Mouse (Mus musculus): ENCODE measurements around the gene Fam83c. TPM values are rescaled to one million over a fixed set of nuclear protein-coding genes. Genes with fewer than 3 reads are reported as not detected.

The Fam83c gene
- polyA plus RNA-seq (2016; fragmentation: Nextera tagmentation; extraction: Ambion mirVana) = 0.50 and 0.68 TPM in 2 replicates

DNA sequence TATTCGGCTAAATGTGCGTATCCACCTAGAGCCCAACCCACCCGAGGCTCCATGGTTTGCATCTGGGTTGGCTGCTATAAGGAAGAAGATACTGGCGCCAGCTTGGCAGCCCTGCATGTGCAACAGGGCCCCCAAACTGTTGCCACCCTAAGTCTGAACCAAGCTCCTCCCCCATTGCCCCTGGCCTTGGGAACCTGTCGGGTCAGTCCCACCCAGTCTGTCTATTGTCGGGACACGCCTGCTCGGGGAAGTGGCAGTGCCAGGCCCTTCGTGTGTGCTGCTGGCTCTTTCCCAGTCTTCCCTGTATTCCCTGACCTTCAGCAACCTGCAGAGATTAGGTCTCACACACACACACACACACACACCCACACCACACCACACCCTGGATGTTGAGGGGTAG is at the start of gene Fam83c:
Gene Fam83c (minus strand): TSS at position 123 of the 400 bp plus-strand sequence.
- ATAC-seq (ENCODE audit: low FRiP score) = no peak
- no peak within 1 kb of the TSS for H3K4me2 ChIP-seq
- WGBS = 70% methylated on average over 9 of the region's 9 CpGs

DNA sequence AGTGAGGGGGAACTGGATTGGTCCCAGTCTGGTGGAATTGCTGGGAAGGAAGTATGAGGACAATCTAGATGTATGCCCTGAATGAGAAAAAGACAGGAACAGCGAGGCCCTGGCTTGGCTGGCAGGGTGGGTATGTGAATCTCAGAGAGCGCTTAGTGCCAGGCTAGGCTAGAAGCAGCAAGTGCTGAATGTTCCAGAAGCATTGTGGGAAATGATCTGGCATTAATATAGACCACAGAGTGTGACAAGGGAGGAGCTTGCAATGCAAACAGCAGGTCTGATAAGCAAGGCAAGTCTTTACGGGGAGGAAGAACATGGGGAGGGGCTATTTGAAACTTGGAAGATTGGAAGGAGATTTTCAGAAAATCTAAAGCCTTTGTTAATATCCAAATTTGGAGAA is 47.4 kb upstream of the Fam83c start:
- Histone ChIP-seq H3K4me1 (no peaks in the 10 kb centered on the region), H3K9me3 (no peaks in the 10 kb centered on the region), H3K4me2 (no peak overlapping the region), H3K27ac (no peak overlapping the region), H3K9ac (no peak overlapping the region), H3K36me3 (replicated peaks) (peaks cover 36% of the 10 kb centered on the region), H3K27me3 (no peaks in the 10 kb centered on the region), H3K4me3 (replicated peaks) (no peak overlapping the region)
- no peak for ATAC-seq (ENCODE audit: low FRiP score)
- WGBS = 94% methylated on average over 3 of the region's 3 CpGs

More for the DNA sequence above, at the start of gene Fam83c:
- Histone ChIP-seq H3K27ac (no peak within 1 kb of the TSS), H3K27me3 (0 out of 2 replicates have a peak, but pooled peaks cover 3% of the 10 kb centered on the region), H3K9ac (0 out of 2 replicates have a peak within 1 kb of the TSS, but pooled peaks have one; percentile 7), H3K36me3 (replicated peaks) (no peaks in the 10 kb centered on the region), H3K9me3 (no peaks in the 10 kb centered on the region), H3K4me3 (replicated peaks) (no peak within 1 kb of the TSS), H3K4me1 (no peaks in the 10 kb centered on the region)

DNA sequence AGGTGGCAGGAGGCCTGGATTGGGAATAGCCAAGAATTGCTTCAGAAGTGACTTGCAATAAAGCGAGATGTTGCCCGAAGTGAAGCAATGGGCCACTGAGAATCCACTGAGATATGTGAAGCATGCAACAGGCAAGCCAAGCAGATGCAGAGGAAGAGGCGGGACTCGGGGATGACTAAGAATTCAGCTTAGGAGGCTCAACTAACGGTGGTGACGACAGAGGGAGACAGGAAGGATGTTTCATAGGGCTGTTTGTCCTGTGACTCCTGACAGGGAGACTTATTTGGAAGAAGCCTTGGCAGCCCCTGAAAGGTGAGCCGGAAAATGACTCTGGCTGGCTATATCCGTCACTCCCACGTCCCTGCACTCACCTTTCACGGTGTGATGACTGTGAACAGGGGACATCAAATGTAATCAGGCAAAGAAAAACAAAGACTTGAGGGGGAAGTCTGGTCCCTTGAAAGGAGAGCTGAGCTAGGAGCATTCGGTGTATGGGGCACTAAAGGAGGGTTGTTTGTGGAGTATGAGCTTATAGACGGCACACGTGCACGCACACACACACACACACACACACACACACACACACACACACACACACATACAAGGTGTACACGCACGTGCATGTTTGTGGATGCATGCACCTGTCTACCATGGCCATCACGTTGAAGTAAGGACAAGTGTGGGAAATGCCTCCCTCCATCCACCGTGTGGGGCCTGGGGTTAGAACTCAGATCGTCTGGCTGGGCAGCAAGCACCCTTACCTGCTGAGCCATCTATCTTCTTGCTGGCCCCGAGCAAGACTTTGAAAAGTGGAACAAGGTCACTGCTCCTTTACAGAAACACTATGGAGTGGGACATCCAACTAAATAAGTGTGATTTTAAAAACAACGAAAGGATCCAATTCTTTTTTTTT is 44.6 kb upstream of the Fam83c start:
- Histone ChIP-seq H3K36me3 (replicated peaks) (peaks cover 40% of the 10 kb centered on the region), H3K4me2 (no peak overlapping the region), H3K4me1 (no peaks in the 10 kb centered on the region), H3K27me3 (no peaks in the 10 kb centered on the region), H3K4me3 (replicated peaks) (no peak overlapping the region), H3K9ac (no peak overlapping the region), H3K27ac (no peak overlapping the region), H3K9me3 (no peaks in the 10 kb centered on the region)
- ATAC-seq (ENCODE audit: low FRiP score) = no peak
- WGBS = 83% methylated on average over 21 of the region's 21 CpGs

DNA sequence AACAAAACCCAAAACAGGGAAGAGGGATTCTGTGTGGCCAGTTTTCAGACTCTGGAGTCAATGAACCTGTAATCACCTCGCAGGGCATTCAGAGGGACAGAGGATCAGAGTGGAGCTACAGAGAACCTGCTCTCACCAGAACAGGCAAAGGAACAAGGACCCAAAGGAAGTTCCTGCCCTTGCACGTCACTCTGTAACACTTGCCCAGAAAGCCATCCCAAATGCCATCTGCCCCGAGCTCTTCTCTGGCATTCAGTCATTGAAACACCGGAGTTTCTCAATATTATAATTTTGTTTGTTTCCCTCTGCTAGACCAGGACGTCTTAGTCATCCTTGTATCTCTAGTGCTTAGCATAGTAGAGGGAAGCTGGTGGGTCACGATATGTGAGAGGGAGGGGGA is 39.0 kb upstream of the Fam83c start:
- H3K4me1 ChIP-seq = peaks cover 10% of the 10 kb centered on the region; the same call in 1 of the 2 replicates
- H3K9me3 ChIP-seq = no peaks in the 10 kb centered on the region
- H3K9ac ChIP-seq = no peak overlapping the region
- 90% methylated on average over 6 of the region's 6 CpGs for WGBS
- H3K27me3 ChIP-seq = no peaks in the 10 kb centered on the region
- ATAC-seq (ENCODE audit: low FRiP score) = no peak
- no peak overlapping the region for H3K4me2 ChIP-seq
- H3K4me3 ChIP-seq (replicated peaks) = no peak overlapping the region
- H3K27ac ChIP-seq = peak overlapping the region; percentile 42; the same call in 1 of the 2 replicates
- H3K36me3 ChIP-seq (replicated peaks) = peaks cover 31% of the 10 kb centered on the region

DNA sequence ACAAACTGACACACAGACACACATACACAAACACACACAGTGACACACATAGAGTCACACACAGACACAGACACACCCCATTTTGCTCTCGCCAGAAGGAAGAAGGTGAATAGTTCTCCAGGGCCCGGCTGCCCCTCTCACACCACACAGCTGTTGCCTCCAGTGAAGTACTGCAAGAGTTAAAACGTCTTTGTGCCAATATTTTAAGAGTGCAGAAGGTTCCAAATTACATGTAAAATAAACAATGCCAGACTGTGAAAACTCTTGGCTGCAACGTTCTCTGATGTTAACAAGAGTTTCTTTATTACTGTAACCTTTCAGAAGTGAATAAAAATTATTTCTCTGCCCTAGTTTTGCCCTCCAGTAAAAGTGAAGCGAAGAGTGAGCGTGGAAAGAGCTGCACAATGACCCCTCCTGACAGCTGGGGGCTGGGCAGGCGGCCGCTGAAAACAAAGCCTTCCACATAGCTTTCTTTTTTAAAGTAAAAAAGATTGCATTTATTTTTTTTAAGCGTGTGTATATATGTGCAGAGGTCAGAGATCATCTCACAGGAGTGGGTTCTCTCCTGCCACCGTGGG is 38.4 kb upstream of the Fam83c start:
- Histone ChIP-seq H3K9ac (no peak overlapping the region), H3K4me2 (no peak overlapping the region), H3K27me3 (no peaks in the 10 kb centered on the region), H3K36me3 (replicated peaks) (peaks cover 34% of the 10 kb centered on the region), H3K9me3 (no peaks in the 10 kb centered on the region), H3K27ac (peak overlapping the region; percentile 42; the same call in 1 of the 2 replicates), H3K4me1 (peaks cover 10% of the 10 kb centered on the region; the same call in 1 of the 2 replicates), H3K4me3 (replicated peaks) (no peak overlapping the region)
- no peak for ATAC-seq (ENCODE audit: low FRiP score)
- WGBS = 74% methylated on average over 10 of the region's 10 CpGs

DNA sequence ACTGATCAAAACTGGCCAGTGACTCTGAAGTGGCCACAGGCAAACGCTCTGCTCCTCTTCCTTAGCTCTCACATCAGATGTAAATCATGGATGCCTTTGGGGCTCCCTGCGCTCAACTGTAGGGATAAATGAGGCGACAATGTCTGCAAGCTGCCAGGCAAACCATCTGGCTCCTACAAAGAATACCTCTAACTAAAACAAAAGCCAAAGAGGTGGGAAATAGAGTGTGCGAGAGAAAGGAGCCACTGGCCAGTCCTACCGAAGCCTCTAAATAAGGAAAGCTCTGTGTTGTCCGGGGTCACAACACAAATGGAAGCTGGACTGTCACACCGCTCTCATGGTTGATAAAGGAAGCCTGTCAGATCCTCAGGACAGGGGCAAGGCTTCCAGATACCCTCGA is 37.8 kb upstream of the Fam83c start:
- ATAC-seq (ENCODE audit: low FRiP score) = no peak
- Histone ChIP-seq H3K4me2 (no peak overlapping the region), H3K27ac (peak overlapping the region; percentile 27), H3K9ac (no peak overlapping the region), H3K27me3 (no peaks in the 10 kb centered on the region), H3K4me3 (replicated peaks) (no peak overlapping the region), H3K36me3 (replicated peaks) (peaks cover 34% of the 10 kb centered on the region), H3K9me3 (no peaks in the 10 kb centered on the region), H3K4me1 (peaks cover 10% of the 10 kb centered on the region; the same call in 1 of the 2 replicates)
- 79% methylated on average over 8 of the region's 8 CpGs for WGBS

DNA sequence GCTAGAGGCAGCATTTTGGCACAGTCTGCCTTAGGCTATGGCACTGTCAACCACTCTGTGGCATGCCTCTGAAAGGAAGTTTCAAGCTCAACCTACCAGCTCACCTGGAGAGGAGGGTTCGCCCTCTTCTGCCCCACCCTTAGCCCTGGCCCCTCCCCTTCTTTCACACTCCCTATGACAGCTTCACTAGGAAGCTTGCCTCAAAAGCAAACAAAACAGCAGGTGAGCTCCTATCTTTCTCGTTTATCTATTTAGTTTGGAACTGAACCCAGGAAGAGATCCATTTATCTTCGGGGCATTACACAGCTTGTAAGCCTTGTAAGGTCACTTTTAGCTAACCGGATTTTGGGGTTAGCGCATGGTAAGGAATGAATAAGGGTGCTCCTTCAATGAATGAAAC is 35.1 kb upstream of the Fam83c start:
- H3K9me3 ChIP-seq = no peaks in the 10 kb centered on the region
- H3K4me1 ChIP-seq = peaks cover 10% of the 10 kb centered on the region; the same call in 1 of the 2 replicates
- 83% methylated on average over 5 of the region's 5 CpGs for WGBS
- no peak for ATAC-seq (ENCODE audit: low FRiP score)
- no peak overlapping the region for H3K9ac ChIP-seq
- H3K27ac ChIP-seq = no peak overlapping the region
- H3K4me3 ChIP-seq (replicated peaks) = no peak overlapping the region
- no peak overlapping the region for H3K4me2 ChIP-seq
- peaks cover 16% of the 10 kb centered on the region for H3K36me3 ChIP-seq (replicated peaks)
- no peaks in the 10 kb centered on the region for H3K27me3 ChIP-seq

DNA sequence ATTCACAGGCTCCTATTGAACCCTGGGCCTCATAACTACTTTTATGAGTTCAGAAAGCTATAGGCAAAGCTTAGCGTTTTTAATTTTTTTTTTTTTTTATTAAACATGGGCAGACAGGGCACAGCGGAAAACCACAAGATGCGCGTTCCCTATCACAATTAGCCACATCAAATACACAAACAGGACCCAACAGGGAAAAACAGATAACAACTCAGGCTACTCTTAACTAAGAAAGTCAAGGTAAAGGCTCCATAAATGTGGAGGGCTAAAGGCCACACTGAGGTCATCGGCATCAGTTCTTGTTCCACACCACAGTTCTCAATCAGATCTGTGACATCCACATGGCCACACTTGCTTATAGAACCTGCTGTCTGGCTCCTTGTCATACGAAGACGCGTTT is 33.7 kb upstream of the Fam83c start:
- H3K9ac ChIP-seq = no peak overlapping the region
- 97% methylated on average over 8 of the region's 8 CpGs for WGBS

DNA sequence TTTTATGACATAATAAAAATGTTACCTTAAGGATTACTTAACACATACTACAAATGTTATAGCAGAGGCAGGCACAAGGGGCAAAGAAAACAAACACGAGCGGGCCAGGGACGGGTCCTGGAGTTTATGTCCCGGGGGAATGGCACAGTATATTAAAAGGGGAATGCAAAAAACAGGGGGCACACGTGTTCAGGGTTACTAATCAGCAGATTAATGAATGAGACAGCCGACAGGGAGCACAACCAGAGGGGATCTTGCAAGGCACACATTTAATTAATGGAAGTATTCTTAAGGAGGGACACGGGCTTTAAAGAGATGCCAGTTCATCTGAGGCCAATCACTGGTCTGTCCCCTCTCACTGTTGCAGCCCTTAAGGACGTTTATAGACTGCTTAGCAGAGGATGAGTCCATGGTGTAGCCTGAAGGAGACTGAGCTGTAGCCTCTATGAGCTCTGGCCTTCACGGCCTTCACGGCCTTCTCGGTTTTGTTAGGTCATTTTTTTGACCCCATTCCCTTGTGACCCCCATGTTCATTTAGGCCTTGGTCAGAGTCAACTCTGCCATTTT is 28.7 kb upstream of the Fam83c start:
- Histone ChIP-seq H3K9ac (no peak overlapping the region), H3K27ac (peak overlapping the region; percentile 27; the same call in 1 of the 2 replicates), H3K4me2 (peak overlapping the region; percentile 4; the same call in 1 of the 2 replicates), H3K4me3 (replicated peaks) (no peak overlapping the region), H3K36me3 (replicated peaks) (peaks cover under 1% of the 10 kb centered on the region), H3K27me3 (no peaks in the 10 kb centered on the region), H3K4me1 (peaks cover 6% of the 10 kb centered on the region; the same call in 1 of the 2 replicates), H3K9me3 (no peaks in the 10 kb centered on the region)
- peak; percentile 80 for ATAC-seq (ENCODE audit: low FRiP score)
- WGBS = 56% methylated on average over 11 of the region's 11 CpGs

More for the DNA sequence above, 33.7 kb upstream of the Fam83c start:
- no peak for ATAC-seq (ENCODE audit: low FRiP score)
- H3K9me3 ChIP-seq = no peaks in the 10 kb centered on the region
- H3K4me3 ChIP-seq (replicated peaks) = no peak overlapping the region
- H3K27me3 ChIP-seq = no peaks in the 10 kb centered on the region
- H3K27ac ChIP-seq = no peak overlapping the region
- H3K4me1 ChIP-seq = peaks cover 12% of the 10 kb centered on the region; the same call in 1 of the 2 replicates
- H3K4me2 ChIP-seq = no peak overlapping the region
- H3K36me3 ChIP-seq (replicated peaks) = peaks cover 10% of the 10 kb centered on the region

DNA sequence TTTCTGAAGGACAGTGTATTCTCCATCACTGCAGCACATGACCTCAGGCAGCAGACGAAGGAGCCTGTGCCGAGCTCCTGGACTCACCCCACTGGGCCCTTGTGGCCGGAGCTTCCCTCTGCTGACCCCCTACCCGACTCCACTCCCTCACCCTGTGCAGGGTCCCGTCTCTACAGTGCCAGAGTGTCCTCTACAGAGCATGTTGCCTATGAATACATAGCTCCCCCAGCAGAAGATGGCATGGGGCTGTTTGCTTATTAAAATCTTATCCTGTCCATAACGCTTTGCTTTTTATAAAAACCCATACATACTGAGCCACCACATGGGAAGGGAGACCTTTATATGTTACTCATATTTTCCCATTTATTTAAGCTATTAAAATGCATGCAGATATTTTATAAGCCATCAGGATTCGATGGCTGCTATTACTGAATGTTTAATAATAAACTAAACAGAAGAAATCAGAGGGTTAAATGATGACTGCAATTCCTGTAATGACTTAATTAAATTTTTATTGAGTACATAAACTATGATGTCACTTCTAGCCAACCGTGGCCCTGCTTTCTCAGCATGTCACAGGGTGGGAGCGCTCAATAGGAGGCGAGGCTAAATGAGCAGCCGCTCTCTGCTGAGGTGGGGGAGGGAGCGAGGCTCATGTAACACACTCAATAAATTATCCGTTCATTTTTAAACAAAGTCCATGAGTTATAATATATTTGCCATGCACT is 28.1 kb upstream of the Fam83c start:
- Histone ChIP-seq H3K4me2 (peak overlapping the region; percentile 4; the same call in 1 of the 2 replicates), H3K27ac (0 out of 2 replicates have a peak overlapping the region, but pooled peaks have one; percentile 36), H3K27me3 (no peaks in the 10 kb centered on the region), H3K4me3 (replicated peaks) (no peak overlapping the region), H3K9ac (no peak overlapping the region), H3K9me3 (no peaks in the 10 kb centered on the region), H3K4me1 (peaks cover 6% of the 10 kb centered on the region; the same call in 1 of the 2 replicates), H3K36me3 (replicated peaks) (peaks cover 2% of the 10 kb centered on the region)
- ATAC-seq (ENCODE audit: low FRiP score) = peak; percentile 90
- 69% methylated on average over 13 of the region's 13 CpGs for whole genome bisulfite sequencing

DNA sequence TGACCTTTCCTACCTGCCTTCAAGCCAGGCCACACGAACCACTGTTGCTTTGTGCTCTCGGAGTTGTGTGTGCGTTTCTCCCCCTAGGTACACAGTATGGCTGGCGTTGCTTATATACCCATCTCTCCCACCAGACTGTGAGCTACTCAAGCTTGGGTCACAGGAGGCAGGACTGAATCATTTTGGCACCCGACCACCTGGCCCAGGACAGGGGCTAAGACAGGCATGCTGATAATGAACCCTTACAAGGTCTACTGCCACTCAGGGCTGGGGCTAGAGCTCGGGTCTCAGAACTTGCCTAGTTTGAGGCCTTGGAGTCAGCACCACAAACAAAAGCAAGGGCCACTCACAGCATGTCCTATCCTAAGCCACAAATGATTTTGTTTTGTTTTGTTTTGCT is 26.9 kb upstream of the Fam83c start:
- H3K4me1 ChIP-seq = peaks cover 6% of the 10 kb centered on the region; the same call in 1 of the 2 replicates
- 90% methylated on average over 6 of the region's 6 CpGs for WGBS
- peaks cover 4% of the 10 kb centered on the region for H3K36me3 ChIP-seq (replicated peaks)
- no peak overlapping the region for H3K9ac ChIP-seq
- ATAC-seq (ENCODE audit: low FRiP score) = no peak
- H3K4me3 ChIP-seq (replicated peaks) = no peak overlapping the region
- no peaks in the 10 kb centered on the region for H3K27me3 ChIP-seq
- H3K4me2 ChIP-seq = no peak overlapping the region
- H3K9me3 ChIP-seq = no peaks in the 10 kb centered on the region
- H3K27ac ChIP-seq = no peak overlapping the region
